Mouse (Mus musculus): ENCODE measurements around the gene Dlg1. TPM values are rescaled to one million over a fixed set of nuclear protein-coding genes. Genes with fewer than 3 reads are reported as not detected.

Dlg1 gene
- polyA plus RNA-seq, 1 experiment = 23.2 TPM

GRCm38 (mm10) chr16:31883302-31883701 is 220.1 kb downstream of the Dlg1 start:
- no peaks in the 10 kb centered on the region for H3K79me2 ChIP-seq (ENCODE audit: control insufficient read depth, insufficient read depth)
- H3K79me3 ChIP-seq (ENCODE audit: low read depth) = no peaks in the 10 kb centered on the region
- no peaks in the 10 kb centered on the region for H3K36me3 ChIP-seq (ENCODE audit: control insufficient read depth, insufficient read depth)
- no peak overlapping the region for H3ac ChIP-seq (ENCODE audit: control insufficient read depth, insufficient read length, low read depth)
- H3K4me3 ChIP-seq (ENCODE audit: insufficient read depth, poor library complexity, severe bottlenecking) = no peak overlapping the region
- H3K27me3 ChIP-seq (ENCODE audit: control insufficient read depth, insufficient read depth, insufficient read length) = peaks cover 38% of the 10 kb centered on the region
- TF ChIP-seq MAX (IDR thresholded peaks at IDR 0.05) (no peak), FOSL1 (IDR thresholded peaks at IDR 0.05; ENCODE audit: insufficient read depth, low read length, poor library complexity, severe bottlenecking) (no peak), USF1 (IDR thresholded peaks at IDR 0.05; ENCODE audit: low read depth) (no peak), CEBPB (IDR thresholded peaks at IDR 0.05; ENCODE audit: low read depth) (no peak)

- Histone ChIP-seq H3K79me2 (ENCODE audit: control insufficient read depth, insufficient read depth) (no peaks in the 10 kb centered on the region), H3K79me3 (ENCODE audit: low read depth) (no peaks in the 10 kb centered on the region), H3K36me3 (ENCODE audit: control insufficient read depth, insufficient read depth) (no peaks in the 10 kb centered on the region), H3K27me3 (ENCODE audit: control insufficient read depth, insufficient read depth, insufficient read length) (peaks cover 44% of the 10 kb centered on the region), H3K4me3 (ENCODE audit: insufficient read depth, poor library complexity, severe bottlenecking) (no peak overlapping the region), H3ac (ENCODE audit: control insufficient read depth, insufficient read length, low read depth) (no peak overlapping the region)
- TF ChIP-seq FOSL1 (IDR thresholded peaks at IDR 0.05; ENCODE audit: insufficient read depth, low read length, poor library complexity, severe bottlenecking) (no peak), CTCF (IDR thresholded peaks at IDR 0.05; ENCODE audit: control insufficient read depth, insufficient read depth, insufficient read length) (no peak), MYOD1 (IDR thresholded peaks at IDR 0.05; ENCODE audit: control insufficient read depth, insufficient read length, low read depth) (no peak), USF1 (IDR thresholded peaks at IDR 0.05; ENCODE audit: low read depth) (no peak)
Observed at GRCm38 (mm10) chr16:31883902-31884301, 220.7 kb downstream of the Dlg1 start.

DNA sequence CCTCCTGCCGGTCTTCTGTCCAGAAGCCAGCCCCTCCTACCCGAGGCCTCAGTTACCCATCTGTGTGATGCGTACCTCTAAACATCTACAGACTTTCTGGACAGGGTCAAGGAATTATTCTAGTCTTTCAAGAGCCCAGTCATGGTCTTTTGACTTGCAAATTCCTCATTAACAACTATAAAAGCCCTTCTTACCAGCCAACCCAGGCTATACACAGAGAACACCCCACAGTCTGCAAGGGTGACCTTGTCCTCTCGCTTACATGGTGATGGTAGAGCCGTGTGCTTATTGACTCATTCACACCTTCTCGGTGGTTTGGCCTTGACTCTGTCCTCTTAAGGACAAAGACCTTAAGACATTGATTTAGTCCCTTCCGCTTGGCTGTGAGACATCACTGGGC is 227.7 kb downstream of the Dlg1 start:
- Histone ChIP-seq H3K79me2 (ENCODE audit: control insufficient read depth, insufficient read depth) (no peaks in the 10 kb centered on the region), H3ac (ENCODE audit: control insufficient read depth, insufficient read length, low read depth) (no peak overlapping the region), H3K27me3 (ENCODE audit: control insufficient read depth, insufficient read depth, insufficient read length) (peaks cover 56% of the 10 kb centered on the region), H3K36me3 (ENCODE audit: control insufficient read depth, insufficient read depth) (no peaks in the 10 kb centered on the region), H3K79me3 (ENCODE audit: low read depth) (no peaks in the 10 kb centered on the region), H3K4me3 (ENCODE audit: insufficient read depth, poor library complexity, severe bottlenecking) (no peak overlapping the region)
- TF ChIP-seq CTCF (IDR thresholded peaks at IDR 0.05; ENCODE audit: control insufficient read depth, insufficient read depth, insufficient read length) (no peak), CEBPB (IDR thresholded peaks at IDR 0.05; ENCODE audit: low read depth) (no peak), USF1 (IDR thresholded peaks at IDR 0.05; ENCODE audit: low read depth) (no peak), MYOG (IDR thresholded peaks at IDR 0.05; ENCODE audit: control insufficient read depth, extremely low read depth, insufficient read length) (no peak), FOSL1 (IDR thresholded peaks at IDR 0.05; ENCODE audit: insufficient read depth, low read length, poor library complexity, severe bottlenecking) (no peak), MYOD1 (IDR thresholded peaks at IDR 0.05; ENCODE audit: control insufficient read depth, insufficient read length, low read depth) (no peak), MAX (IDR thresholded peaks at IDR 0.05) (no peak)

GRCm38 (mm10) chr16:31893396-31894141 is 230.3 kb downstream of the Dlg1 start:
- TF ChIP-seq FOSL1 (IDR thresholded peaks at IDR 0.05; ENCODE audit: insufficient read depth, low read length, poor library complexity, severe bottlenecking) = no peak
- TF ChIP-seq MYOD1 (IDR thresholded peaks at IDR 0.05; ENCODE audit: control insufficient read depth, insufficient read length, low read depth) = no peak
- no peak for TF ChIP-seq CEBPB (IDR thresholded peaks at IDR 0.05; ENCODE audit: low read depth)
- TF ChIP-seq CTCF (IDR thresholded peaks at IDR 0.05; ENCODE audit: control insufficient read depth, insufficient read depth, insufficient read length) = no peak
- no peak for TF ChIP-seq MYOG (IDR thresholded peaks at IDR 0.05; ENCODE audit: control insufficient read depth, extremely low read depth, insufficient read length)
- no peak for TF ChIP-seq MAX (IDR thresholded peaks at IDR 0.05)
- TF ChIP-seq USF1 (IDR thresholded peaks at IDR 0.05; ENCODE audit: low read depth) = no peak
- peaks cover 32% of the 10 kb centered on the region for H3K27me3 ChIP-seq (ENCODE audit: control insufficient read depth, insufficient read depth, insufficient read length)
- no peaks in the 10 kb centered on the region for H3K36me3 ChIP-seq (ENCODE audit: control insufficient read depth, insufficient read depth)
- H3K79me2 ChIP-seq (ENCODE audit: control insufficient read depth, insufficient read depth) = no peaks in the 10 kb centered on the region
- no peaks in the 10 kb centered on the region for H3K79me3 ChIP-seq (ENCODE audit: low read depth)
- H3K4me3 ChIP-seq (ENCODE audit: insufficient read depth, poor library complexity, severe bottlenecking) = no peak overlapping the region
- no peak overlapping the region for H3ac ChIP-seq (ENCODE audit: control insufficient read depth, insufficient read length, low read depth)

GRCm38 (mm10) chr16:31896971-31897774 is 233.9 kb downstream of the Dlg1 start:
- Histone ChIP-seq H3K27me3 (ENCODE audit: control insufficient read depth, insufficient read depth, insufficient read length) (peaks cover 9% of the 10 kb centered on the region), H3K36me3 (ENCODE audit: control insufficient read depth, insufficient read depth) (no peaks in the 10 kb centered on the region), H3K79me3 (ENCODE audit: low read depth) (no peaks in the 10 kb centered on the region), H3K4me3 (ENCODE audit: insufficient read depth, poor library complexity, severe bottlenecking) (no peak overlapping the region), H3K79me2 (ENCODE audit: control insufficient read depth, insufficient read depth) (no peaks in the 10 kb centered on the region), H3ac (ENCODE audit: control insufficient read depth, insufficient read length, low read depth) (no peak overlapping the region)
- TF ChIP-seq MAX (IDR thresholded peaks at IDR 0.05) = no peak
- no peak for TF ChIP-seq MYOG (IDR thresholded peaks at IDR 0.05; ENCODE audit: control insufficient read depth, extremely low read depth, insufficient read length)
- no peak for TF ChIP-seq USF1 (IDR thresholded peaks at IDR 0.05; ENCODE audit: low read depth)
- no peak for TF ChIP-seq FOSL1 (IDR thresholded peaks at IDR 0.05; ENCODE audit: insufficient read depth, low read length, poor library complexity, severe bottlenecking)
- TF ChIP-seq MYOD1 (IDR thresholded peaks at IDR 0.05; ENCODE audit: control insufficient read depth, insufficient read length, low read depth) = no peak
- TF ChIP-seq CEBPB (IDR thresholded peaks at IDR 0.05; ENCODE audit: low read depth) = no peak

Measured in C2C12 (cell line).